In the genomic region with DNA sequence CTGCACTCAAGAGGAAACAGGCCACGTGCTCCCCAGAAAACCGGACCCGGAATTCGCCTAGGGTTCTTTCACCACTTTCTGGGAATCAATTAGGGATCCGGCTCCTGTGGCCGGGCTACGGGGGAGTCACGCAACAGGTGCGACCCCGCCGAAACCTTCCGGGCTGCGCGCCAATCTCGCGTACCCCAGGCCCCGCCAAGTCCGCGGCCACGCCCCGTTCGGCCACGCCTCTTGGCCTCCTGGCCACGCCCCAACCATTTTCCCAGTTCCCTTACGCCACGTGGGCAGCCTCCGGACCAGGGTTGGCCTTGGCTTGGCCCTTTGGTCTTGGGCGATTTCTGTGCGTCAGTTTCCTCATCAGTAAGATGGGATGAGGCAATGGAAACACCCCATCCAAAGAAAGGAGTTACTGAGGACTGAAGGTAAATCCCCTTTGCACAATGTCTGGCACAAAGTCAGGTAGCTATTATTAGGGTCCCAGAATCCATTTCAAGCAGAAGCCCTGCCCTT, we compare ENCODE assay signal across 8 mouse cellular contexts. TPM values are rescaled to one million over a fixed set of nuclear protein-coding genes. Genes with fewer than 3 reads are reported as not detected.
DNase-seq lines count a peak whose midpoint lies in the region; ATAC-seq and TF ChIP-seq lines count a peak whose summit lies in the region.

A gene (minus strand): TSS at position 182 of the 510 bp plus-strand sequence.

- under 1% methylated on average over 29 of the region's 29 CpGs for WGBS in forebrain, embryonic 13.5 days
- WGBS in lung, embryonic 16.5 days, result under 1% methylated on average over 29 of the region's 29 CpGs

- H3K27ac ChIP-seq in forebrain, embryonic 13.5 days, result peak within 1 kb of the TSS; percentile 74
- H3K27ac ChIP-seq in layer of hippocampus, adult 2 months, result peak within 1 kb of the TSS; percentile 94
- H3K27ac ChIP-seq in lung, embryonic 16.5 days (ENCODE audit: low read length), result peak within 1 kb of the TSS; percentile 93

- no peak for TF ChIP-seq CTCF in layer of hippocampus, adult 2 months (conservative IDR thresholded peaks at IDR 0.05)

- H3K4me3 ChIP-seq in forebrain, embryonic 13.5 days, result peak within 1 kb of the TSS; percentile 55
- H3K4me3 ChIP-seq in layer of hippocampus, adult 2 months, result peak within 1 kb of the TSS; percentile 71
- H3K4me3 ChIP-seq in lung, embryonic 16.5 days (ENCODE audit: low read length), result peak within 1 kb of the TSS; percentile 70

- ATAC-seq in forebrain, embryonic 13.5 days, result no peak
- ATAC-seq in lung, embryonic 16.5 days (ENCODE audit: low read depth), result peak; percentile 49

- peak within 1 kb of the TSS; percentile 95 for H3K4me2 ChIP-seq in forebrain, embryonic 13.5 days
- H3K4me2 ChIP-seq in lung, embryonic 16.5 days (ENCODE audit: low read depth, low read length), result peak within 1 kb of the TSS; percentile 99

- no peaks in the 10 kb centered on the region for H3K27me3 ChIP-seq in forebrain, embryonic 13.5 days
- no peaks in the 10 kb centered on the region for H3K27me3 ChIP-seq in lung, embryonic 16.5 days (ENCODE audit: control insufficient read depth, insufficient read depth, low read depth, low read length)

- no peaks in the 10 kb centered on the region for H3K36me3 ChIP-seq in forebrain, embryonic 13.5 days (ENCODE audit: poor library complexity, severe bottlenecking)
- H3K36me3 ChIP-seq in lung, embryonic 16.5 days (ENCODE audit: control insufficient read depth, insufficient read depth, low read length), result no peaks in the 10 kb centered on the region

- peaks cover 52% of the 10 kb centered on the region for H3K4me1 ChIP-seq in forebrain, embryonic 13.5 days
- H3K4me1 ChIP-seq in lung, embryonic 16.5 days (replicated peaks; ENCODE audit: control insufficient read depth, insufficient read depth, low read length), result peaks cover 37% of the 10 kb centered on the region

- peak; percentile 83 for DNase-seq in MN1 (ENCODE audit: low spot score)
- DNase-seq in c-Kit-positive CD71-positive TER-119-positive erythroid progenitor cells, embryonic 14.5 days (ENCODE audit: low spot score), result peak; percentile 74
- peak; percentile 91 for DNase-seq in heart, postnatal 4 days
- DNase-seq in layer of hippocampus, adult 2 months (ENCODE audit: low spot score in 2 of 2), result peak in 1 of 2 experiments; percentile 41
- peak; percentile 66 for DNase-seq in ovary, postnatal 10 days (ENCODE audit: low spot score)
- peak; percentile 88 for DNase-seq in urinary bladder, postnatal 25 days (ENCODE audit: low spot score)

- peak within 1 kb of the TSS; percentile 81 for H3K9ac ChIP-seq in forebrain, embryonic 13.5 days
- H3K9ac ChIP-seq in lung, embryonic 16.5 days (ENCODE audit: low read length), result peak within 1 kb of the TSS; percentile 77

- no peaks in the 10 kb centered on the region for H3K9me3 ChIP-seq in forebrain, embryonic 13.5 days (replicated peaks)
- no peaks in the 10 kb centered on the region for H3K9me3 ChIP-seq in lung, embryonic 16.5 days (ENCODE audit: control insufficient read depth, low read length)

RNA-seq across cellular contexts. Expression of the gene that starts here (rescaled TPM):
- polyA plus RNA-seq in forebrain, embryonic 13.5 days (2015; fragmentation: Nextera tagmentation; extraction: Ambion mirVana), result 38.6 and 45.3 TPM in 2 replicates
- total RNA-seq in heart, postnatal 4 days (2021), result 10 to 100 TPM; 16.7 to 16.9 TPM
- 10 to 100 TPM; 74.0 to 76.7 TPM for total RNA-seq in layer of hippocampus, adult 2 months (2021)
- polyA plus RNA-seq in lung, embryonic 16.5 days (2015; fragmentation: Nextera tagmentation; extraction: Ambion mirVana), result 34.5 and 38.5 TPM in 2 replicates

Comparison
In these comparisons a context has a peak if more than half of its experiments do, and no peak if none do; other contexts are left out.
1. RNA of the gene that starts here (total RNA-seq): 74.0 to 76.7 TPM in layer of hippocampus, adult 2 months; 16.7 to 16.9 TPM in heart, postnatal 4 days; every median in the first group is over 4 times any median in the second.
2. Peak in every context shown above with its lines, with median percentiles within 50 percentile points of each other: H3K27ac ChIP-seq and H3K4me3 ChIP-seq.